ENCODE assay signal across 16 mouse cellular contexts in genomic region chr16:39286797-39287565, GRCm38 (mm10).
DNase-seq lines count a peak whose midpoint lies in the region; ATAC-seq and TF ChIP-seq lines count a peak whose summit lies in the region.
"Had no signal": no experiment of that assay in that cellular context is flagged by ENCODE, and none has a peak within 500 bp of the region (broad histone marks: within the 10 kb centered on the region; RNA-seq: fewer than 3 reads in every experiment).

No protein-coding gene starts in this region.

- no peak overlapping the region for H3K9ac ChIP-seq in hindbrain, embryonic 14.5 days
- no peak overlapping the region for H3K9ac ChIP-seq in midbrain, embryonic 15.5 days
- H3K9ac ChIP-seq: heart, embryonic 12.5 days; kidney, embryonic 15.5 days; liver, postnatal 0 days had no signal

- no peak for TF ChIP-seq CTCF in cortical plate, adult 2 months (IDR thresholded peaks at IDR 0.05; ENCODE audit: extremely low read depth, insufficient read depth, low read length)

- H3K4me2 ChIP-seq in hindbrain, embryonic 14.5 days (replicated peaks) = no peak overlapping the region
- H3K4me2 ChIP-seq in midbrain, embryonic 15.5 days = no peak overlapping the region
- H3K4me2 ChIP-seq: heart, embryonic 12.5 days; kidney, embryonic 15.5 days had no signal

- no peaks in the 10 kb centered on the region for H3K9me3 ChIP-seq in hindbrain, embryonic 14.5 days (ENCODE audit: control insufficient read depth, low read length)
- H3K9me3 ChIP-seq in midbrain, embryonic 15.5 days = no peaks in the 10 kb centered on the region
- H3K9me3 ChIP-seq: heart, embryonic 12.5 days; kidney, embryonic 15.5 days had no signal

- intact Hi-C loops in heart, postnatal 10 days (cut with DNase I) = no loop called here

- no peaks in the 10 kb centered on the region for H3K36me3 ChIP-seq in hindbrain, embryonic 14.5 days (replicated peaks; ENCODE audit: control insufficient read depth, insufficient read depth)
- H3K36me3 ChIP-seq in midbrain, embryonic 15.5 days (replicated peaks) = no peaks in the 10 kb centered on the region
- H3K36me3 ChIP-seq: heart, embryonic 12.5 days; kidney, embryonic 15.5 days had no signal

- ATAC-seq in hindbrain, embryonic 14.5 days (ENCODE audit: low FRiP score) = peak; percentile 95
- ATAC-seq in midbrain, embryonic 15.5 days (replicated peaks) = peak; percentile 78
- ATAC-seq: liver, postnatal 0 days had no signal

- peak; percentile 31 for DNase-seq in layer of hippocampus, adult 11-12 months (ENCODE audit: low spot score)
- no peak for DNase-seq in layer of hippocampus, adult 9-10 months (ENCODE audit: low spot score)
- no peak for DNase-seq in hindbrain, embryonic 14.5 days (ENCODE audit: low spot score)
- no peak for DNase-seq in heart, postnatal 10 days
- no peak for DNase-seq in cerebellum, adult 11-12 months
- no peak for DNase-seq in lung, postnatal 14 days
- DNase-seq: adrenal gland, adult 8-10 months; cerebellum, adult 9-11 months; gastrocnemius, postnatal 36 days; liver, postnatal 0 days; lung, postnatal 4 days had no signal

- H3K27ac ChIP-seq in cortical plate, adult 2 months (ENCODE audit: insufficient read depth, low read length) = peak overlapping the region; percentile 90
- H3K27ac ChIP-seq in hindbrain, embryonic 14.5 days = peak overlapping the region; percentile 64
- no peak overlapping the region for H3K27ac ChIP-seq in midbrain, embryonic 15.5 days
- H3K27ac ChIP-seq: kidney, embryonic 15.5 days had no signal

- H3K4me3 ChIP-seq in cortical plate, adult 2 months (ENCODE audit: insufficient read depth, low read length) = no peak overlapping the region
- H3K4me3 ChIP-seq in hindbrain, embryonic 14.5 days (replicated peaks; ENCODE audit: low read length) = no peak overlapping the region
- no peak overlapping the region for H3K4me3 ChIP-seq in midbrain, embryonic 15.5 days
- H3K4me3 ChIP-seq: erythroblast, embryonic 14.5 days; heart, embryonic 12.5 days; kidney, embryonic 15.5 days had no signal

- no peaks in the 10 kb centered on the region for H3K27me3 ChIP-seq in hindbrain, embryonic 14.5 days (ENCODE audit: control insufficient read depth, insufficient read depth, low read length)
- no peaks in the 10 kb centered on the region for H3K27me3 ChIP-seq in midbrain, embryonic 15.5 days (replicated peaks)
- H3K27me3 ChIP-seq: heart, embryonic 12.5 days; kidney, embryonic 15.5 days had no signal

- H3K4me1 ChIP-seq in cortical plate, adult 2 months (ENCODE audit: control insufficient read depth, insufficient read depth, low read length) = peaks cover 2% of the 10 kb centered on the region; the same call in 1 of the 2 replicates
- H3K4me1 ChIP-seq in hindbrain, embryonic 14.5 days (replicated peaks; ENCODE audit: control insufficient read depth, insufficient read depth, low read length) = 0 out of 2 replicates have a peak, but pooled peaks cover 7% of the 10 kb centered on the region
- H3K4me1 ChIP-seq in midbrain, embryonic 15.5 days = 0 out of 2 replicates have a peak, but pooled peaks cover 8% of the 10 kb centered on the region
- H3K4me1 ChIP-seq: kidney, embryonic 15.5 days had no signal

- 33% methylated on average over 8 of the region's 8 CpGs for WGBS in hindbrain, embryonic 14.5 days
- 25% methylated on average over 8 of the region's 8 CpGs for WGBS in midbrain, embryonic 15.5 days

- no peak for TF ChIP-seq POLR2A in cortical plate, adult 2 months (IDR thresholded peaks at IDR 0.05; ENCODE audit: extremely low read depth, insufficient read depth, low read length)
